Mouse (Mus musculus) gastrocnemius, postnatal 25 days (tissue): Measurements from ENCODE around the gene Mrgprf. TPM values are rescaled to one million over a fixed set of nuclear protein-coding genes. Genes with fewer than 3 reads are reported as not detected.

Experiments
- DNase-seq: peaks from one replicate; pipeline ENCODE4 v3.0.0; 2022
- total RNA-seq, 2 experiments: library from RNA; stranded (reverse); gene quantifications; 1 replicate in 1 of 2; 2 replicates in 1 of 2; pipeline ENCODE4 v1.2.3; 2021

Mrgprf gene
- total RNA-seq, 2 experiments from 2014 or later, result 2.7 to 3.3 TPM

DNA sequence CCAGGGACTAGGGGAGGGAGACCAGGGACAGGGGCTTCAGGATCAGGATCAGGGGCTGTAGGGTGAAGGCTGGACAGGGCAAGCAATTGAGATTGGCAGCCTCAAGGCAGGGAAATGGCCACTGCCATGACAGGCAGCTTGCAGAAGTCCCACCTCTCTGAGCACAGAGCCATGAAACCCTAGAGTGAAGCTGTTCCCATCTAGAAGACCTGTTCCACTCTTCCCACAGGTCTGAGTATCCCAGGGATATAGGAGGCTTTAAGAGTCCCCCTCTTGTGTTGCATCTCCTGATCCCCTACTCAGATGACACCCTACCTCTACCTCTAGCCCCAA is 346 bp downstream of the Mrgprf start:
- DNase-seq, result no peak

DNA sequence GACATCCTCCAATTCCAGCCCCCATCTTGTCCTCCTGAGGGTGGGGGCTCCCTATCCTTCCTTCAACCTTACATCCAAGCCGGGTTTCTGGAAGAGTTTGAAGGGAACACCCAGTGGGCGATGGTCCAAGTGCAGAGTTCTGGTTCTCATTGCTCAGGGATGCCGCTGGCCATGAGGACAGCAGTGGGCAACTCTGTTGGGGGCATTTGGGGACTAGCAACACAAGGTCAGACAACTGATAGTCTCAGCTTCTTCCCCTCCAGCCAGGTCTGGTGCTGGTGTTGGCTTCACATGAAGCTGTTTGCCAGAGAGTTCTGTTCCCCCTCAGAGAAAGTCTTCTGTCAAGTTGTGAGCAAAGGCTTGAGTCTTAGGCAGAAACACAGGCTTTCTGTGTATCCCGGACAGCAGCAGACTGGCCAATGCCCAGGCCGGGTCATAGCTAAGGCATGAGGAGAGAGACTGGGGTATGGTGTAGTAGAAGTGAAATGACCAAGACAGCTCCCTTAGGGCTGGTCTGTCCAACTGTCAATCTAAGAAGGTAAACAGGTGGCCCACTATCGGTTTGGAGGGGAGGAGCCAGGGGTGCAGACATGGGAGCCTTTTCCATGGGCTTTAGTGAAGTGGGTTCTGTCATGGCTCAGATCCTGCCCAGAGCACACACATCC is 845 bp downstream of the Mrgprf start:
- DNase-seq, result peak; percentile 34

DNA sequence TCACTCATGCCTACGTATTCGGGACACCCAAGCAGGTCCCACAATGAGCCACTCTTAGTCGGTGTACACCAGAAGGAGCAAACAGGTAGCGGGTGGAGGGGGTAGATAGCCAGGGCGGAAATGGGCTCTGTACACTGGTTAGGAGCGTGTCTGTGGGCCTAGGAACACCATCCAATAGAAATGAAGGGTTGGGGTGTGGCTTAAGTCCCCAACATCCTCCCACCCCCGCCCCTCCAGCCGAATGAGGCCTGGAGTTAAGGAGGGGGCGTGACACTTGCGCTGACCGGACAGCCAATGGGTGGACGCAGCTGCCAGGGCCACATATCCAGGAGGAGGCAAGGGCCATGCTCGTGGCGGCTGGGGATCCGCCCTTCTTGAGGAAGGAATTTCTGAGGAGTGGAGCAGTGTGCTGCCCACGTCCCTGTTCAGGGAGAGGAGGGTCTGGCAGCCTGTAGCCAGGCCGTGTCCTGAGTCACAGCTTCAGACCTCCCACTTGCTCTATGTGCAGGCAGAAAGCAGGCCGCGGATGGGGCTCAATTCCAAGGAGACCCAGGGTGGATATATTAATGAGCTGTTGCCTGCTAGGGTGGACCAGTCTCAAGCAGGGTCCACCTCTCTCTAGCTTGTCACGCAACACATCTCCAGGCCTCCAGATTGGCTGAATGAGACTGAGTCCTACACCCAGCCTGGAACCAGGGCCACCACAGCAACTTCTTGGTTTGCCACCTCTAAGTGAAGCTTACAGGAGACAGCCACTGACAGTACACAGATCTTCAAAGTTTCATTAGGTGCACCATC is 2.1 kb downstream of the Mrgprf start:
- DNase-seq, result peak; percentile 83

DNA sequence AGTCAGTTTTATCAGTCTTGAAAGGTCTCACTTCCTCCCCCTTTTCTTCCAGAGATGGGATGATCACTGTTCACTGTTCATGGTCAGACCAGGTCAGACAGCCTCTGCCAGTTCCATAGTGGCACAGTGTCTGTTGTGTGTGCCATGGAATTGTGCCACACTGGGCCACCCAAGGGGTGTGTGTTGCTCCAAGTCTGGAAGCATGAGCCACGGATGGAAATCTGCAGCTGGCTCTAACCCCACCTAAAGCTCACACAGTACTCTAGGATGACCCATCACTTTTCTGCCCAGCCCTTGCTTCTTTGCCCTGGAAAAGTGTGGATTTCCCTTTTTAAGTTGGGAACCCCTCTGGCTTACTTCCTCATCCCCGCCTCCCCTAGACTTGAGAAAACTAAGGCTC is 3.5 kb downstream of the Mrgprf start:
- no peak for DNase-seq

DNA sequence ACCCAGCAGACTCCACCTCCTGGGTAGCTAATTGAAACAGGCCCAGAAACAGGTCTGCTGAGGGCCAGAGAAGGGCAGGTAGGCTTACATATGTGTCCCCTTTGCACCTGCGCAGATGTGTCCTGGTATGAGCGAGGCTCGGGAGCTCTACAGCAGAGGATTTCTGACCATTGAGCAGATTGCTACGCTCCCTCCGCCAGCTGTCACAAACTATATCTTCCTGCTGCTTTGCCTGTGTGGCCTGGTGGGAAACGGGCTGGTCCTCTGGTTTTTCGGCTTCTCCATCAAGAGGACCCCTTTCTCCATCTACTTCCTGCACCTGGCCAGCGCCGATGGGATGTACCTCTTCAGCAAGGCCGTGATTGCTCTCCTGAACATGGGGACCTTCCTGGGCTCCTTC is 7.0 kb downstream of the Mrgprf start:
- no peak for DNase-seq

DNA sequence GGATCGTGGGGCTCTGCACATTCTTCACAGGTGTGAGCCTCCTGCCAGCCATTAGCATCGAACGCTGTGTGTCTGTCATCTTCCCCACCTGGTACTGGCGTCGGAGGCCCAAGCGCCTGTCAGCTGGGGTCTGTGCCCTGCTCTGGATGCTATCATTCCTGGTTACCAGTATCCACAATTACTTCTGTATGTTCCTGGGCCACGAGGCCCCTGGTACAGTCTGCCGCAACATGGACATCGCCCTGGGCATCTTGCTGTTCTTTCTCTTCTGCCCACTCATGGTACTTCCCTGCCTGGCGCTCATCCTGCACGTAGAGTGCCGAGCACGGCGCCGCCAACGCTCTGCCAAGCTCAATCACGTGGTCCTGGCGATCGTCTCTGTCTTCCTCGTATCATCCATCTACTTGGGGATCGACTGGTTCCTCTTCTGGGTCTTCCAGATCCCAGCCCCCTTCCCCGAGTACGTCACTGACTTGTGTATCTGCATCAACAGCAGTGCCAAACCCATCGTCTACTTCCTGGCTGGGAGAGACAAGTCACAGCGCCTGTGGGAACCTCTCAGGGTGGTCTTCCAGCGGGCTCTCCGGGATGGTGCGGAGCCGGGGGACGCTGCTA is 7.5 kb downstream of the Mrgprf start:
- no peak for DNase-seq

DNA sequence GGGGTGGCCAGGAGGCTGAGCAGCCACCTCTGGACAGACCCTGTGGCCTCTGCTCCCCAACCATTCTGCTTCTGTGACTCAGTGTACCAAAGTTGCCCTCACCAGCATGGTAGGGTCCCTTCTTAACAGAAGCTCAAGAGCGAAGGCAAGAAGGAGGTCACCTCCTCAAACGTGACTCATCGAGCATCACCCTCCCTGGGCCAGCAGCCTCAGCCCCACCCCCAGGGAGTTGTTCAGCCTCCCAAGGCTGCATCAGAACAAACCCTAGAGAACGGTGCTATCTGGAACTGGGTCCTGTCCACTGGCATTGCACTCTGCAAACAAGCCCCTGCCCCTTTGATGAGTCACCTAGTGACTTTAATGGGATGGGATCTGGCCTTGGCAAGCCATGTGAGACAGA is 8.2 kb downstream of the Mrgprf start:
- DNase-seq, result no peak

DNA sequence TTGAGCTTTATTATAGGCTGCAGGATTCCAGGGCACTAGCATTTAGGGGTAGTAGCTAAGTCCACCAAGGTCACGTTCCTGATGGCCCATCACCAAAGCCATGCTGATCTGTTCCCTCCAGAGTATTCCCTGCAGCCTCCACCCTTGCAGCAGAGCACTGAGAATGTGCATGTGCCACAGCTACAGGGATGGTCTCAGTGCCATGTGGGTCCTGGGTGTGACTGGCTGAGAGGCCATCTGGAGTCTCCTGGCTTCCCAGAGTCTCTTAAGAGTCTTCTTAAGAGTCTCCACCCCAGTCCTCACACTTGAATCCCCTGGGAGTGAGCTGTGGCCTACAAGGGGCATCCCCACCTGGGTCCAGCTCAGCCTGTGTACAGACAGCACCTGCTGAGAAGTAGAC is 9.2 kb downstream of the Mrgprf start:
- DNase-seq, result no peak

DNA sequence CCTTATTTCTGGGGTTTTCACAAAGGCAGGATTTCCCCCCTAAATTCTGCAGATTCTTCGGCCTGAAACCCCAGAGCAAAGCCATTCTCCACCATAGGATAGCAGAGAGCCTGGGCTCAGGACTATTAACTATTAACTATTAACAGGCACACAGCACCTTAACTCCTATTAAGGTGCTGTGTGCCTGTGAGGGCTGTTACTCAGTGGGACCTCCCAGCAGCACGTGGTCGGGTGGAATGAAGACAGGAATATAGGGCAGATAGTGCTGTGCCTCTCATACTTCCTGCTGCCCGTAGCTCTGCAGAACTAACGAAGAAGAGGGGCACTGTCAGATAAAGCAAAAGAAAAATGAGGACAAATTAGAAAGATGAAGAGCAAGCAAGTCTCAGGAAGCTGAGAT is 9.9 kb downstream of the Mrgprf start:
- DNase-seq, result no peak

DNA sequence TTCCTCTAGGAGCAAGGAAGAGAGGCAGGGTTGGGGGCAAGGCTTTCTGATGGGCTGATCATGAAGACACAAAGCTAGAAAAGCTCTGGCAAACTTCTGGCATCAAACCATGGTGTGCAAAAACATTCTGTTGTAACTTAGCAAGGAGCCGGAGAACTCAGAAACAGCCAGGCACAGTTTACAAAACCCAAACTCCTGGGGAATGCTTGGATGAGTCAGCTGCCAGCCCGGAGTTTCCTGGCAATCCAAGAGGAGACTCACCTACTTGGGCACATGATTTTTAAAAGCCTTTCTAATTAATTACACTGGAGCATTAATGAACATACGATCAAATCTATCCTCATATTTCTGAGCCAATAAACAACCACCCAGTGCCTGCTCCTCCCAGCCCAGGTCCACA is 11.5 kb downstream of the Mrgprf start:
- DNase-seq, result no peak

DNA sequence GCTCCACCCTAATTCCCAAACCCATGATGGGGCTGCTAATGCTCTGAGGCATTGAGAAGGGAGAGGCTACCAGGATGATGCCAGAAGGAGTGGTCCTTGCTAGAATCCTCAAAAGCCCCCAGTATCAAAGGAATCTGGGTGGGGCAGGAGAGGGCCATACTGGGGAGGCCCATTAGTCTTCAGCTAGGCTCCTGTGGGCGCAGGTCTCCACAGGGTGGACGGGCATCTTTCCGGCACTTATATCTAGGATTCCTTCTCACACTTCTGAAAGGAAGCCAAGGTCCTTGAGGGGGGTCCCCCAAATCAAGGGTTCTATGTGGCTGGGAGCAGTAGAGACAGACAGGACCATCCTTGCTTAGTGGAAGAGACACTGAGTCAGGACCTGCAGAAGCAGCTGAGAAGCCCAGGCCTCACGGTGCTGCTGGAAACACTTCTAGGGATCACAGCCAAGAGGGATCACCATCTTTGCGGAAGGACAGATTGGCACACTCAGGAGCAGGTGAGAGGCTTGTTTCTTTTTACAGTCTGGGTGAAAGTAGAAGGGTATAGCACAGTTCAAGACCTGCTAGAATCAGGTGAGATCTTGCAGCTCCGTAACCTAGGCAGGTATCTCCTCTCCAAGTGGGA is 14.3 kb downstream of the Mrgprf start, which contains the start of gene Mrgprd:
Mrgprd (plus strand) TSS at position 51 of the 627 bp plus-strand sequence.
- no peak for DNase-seq

DNA sequence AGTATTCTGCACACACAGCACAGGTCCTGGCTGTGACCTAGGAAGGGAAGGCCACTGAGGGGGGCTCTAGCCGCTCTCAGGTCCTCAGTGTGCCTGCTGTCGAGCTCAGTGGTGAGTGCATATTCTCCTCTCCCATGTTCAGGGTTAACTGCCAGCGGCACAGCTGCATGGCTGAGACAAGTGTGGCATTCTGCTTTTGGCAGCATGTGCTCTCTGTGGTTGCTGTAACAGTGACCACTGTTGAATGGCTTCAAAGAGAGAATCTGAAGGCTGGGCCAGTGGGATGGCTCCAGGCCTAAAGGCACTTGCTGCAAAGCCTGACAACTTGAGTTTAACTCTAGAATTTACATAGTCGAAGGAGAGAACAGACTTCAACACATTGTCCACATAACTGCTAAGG is 16.9 kb downstream of the Mrgprf start:
- DNase-seq, result no peak

DNA sequence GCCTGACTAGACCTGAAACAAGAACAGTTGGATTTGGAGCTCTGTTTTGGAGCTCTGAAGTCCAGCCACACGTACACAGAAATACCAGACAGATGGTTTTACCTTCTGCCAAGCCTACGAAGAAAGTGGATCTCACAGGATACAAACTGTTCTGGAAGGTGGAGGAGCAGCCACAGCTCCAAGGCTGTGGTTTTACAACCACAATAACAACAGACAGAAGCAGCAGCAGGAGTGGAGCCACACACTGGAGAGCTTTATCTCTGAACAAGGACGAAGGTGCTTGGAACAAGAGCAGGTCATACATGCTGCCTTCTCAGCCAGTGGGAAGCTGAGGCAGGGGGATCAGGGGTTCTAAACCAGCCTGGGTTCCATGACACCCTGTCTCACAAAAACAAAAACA is 18.9 kb downstream of the Mrgprf start:
- DNase-seq, result no peak

DNA sequence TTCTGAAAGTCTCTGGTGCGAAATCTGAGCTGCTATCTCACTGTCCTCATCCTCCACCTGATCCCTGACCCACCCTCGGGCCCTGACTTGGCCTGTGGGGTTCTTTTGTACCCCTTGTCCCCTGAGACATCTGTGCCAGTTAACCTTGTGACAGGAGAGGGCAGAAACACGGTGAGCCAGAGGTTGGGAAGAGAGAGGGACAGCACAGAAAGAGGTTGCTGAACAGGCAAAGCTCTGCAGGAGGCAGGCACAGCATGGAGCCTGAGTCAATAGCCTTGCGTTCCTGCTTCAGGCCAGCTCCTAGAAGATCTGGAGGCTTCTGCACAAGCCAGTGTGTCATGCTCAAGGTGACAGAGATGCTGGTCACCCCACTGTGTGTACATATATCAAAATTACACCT is 23.0 kb downstream of the Mrgprf start:
- DNase-seq, result no peak

DNA sequence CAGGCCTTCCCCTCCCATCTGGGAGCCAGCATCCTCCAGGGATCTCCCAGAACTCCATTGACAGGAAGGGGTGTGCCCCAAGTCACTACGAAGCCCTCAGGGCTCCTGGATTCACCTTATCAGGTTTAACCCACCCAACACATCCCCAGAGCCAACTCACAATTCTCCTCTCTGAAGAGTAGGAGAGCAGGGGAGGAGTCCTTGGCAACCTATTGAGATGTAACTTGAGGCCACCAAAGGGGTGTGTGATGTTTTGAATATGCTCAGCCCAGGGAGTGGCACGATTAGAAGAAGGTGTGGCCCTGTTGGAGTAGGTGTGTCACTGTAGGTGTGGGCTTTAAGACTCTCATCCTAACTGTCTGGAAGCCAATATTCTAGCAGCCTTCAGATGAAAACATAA is 25.1 kb downstream of the Mrgprf start:
- no peak for DNase-seq

DNA sequence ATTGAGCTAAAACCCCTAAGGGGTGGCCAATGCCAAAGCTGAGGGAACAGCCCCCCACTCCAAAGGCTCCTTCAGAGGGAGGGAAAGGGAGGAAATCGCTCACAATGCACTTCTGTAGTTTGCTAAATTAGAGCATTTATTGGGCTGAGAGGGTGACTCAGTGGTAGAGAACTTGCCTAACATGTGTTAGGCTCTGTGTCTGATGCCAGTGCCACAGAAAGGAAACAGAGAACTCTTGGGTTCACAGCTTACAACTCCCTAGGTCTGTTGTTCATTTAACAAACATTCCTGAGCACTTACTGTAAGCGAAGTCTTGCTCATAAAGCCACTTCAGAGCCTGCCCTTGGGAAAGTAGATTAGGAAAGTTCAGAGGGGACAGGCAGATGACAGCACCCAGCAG is 29.4 kb downstream of the Mrgprf start:
- no peak for DNase-seq

DNA sequence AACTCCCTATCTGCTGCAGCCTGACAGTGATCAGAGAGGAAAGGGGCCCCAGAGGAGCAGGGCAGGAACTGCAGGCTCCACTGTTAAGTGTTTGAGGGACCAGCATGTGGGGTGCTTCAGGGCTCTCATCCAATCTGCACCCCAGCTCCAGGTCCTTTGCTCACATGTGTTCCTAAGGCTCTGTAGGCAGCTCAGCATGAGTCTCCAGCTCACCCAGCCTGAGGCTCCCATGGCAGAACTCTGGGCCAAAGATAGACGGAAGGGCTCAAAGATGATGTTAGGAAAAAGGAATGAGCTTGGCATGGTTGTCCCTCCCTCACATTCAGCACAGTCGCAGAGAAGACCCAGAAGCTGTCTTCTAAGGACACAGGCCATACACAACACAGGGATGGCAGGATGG is 30.0 kb downstream of the Mrgprf start:
- DNase-seq, result no peak

DNA sequence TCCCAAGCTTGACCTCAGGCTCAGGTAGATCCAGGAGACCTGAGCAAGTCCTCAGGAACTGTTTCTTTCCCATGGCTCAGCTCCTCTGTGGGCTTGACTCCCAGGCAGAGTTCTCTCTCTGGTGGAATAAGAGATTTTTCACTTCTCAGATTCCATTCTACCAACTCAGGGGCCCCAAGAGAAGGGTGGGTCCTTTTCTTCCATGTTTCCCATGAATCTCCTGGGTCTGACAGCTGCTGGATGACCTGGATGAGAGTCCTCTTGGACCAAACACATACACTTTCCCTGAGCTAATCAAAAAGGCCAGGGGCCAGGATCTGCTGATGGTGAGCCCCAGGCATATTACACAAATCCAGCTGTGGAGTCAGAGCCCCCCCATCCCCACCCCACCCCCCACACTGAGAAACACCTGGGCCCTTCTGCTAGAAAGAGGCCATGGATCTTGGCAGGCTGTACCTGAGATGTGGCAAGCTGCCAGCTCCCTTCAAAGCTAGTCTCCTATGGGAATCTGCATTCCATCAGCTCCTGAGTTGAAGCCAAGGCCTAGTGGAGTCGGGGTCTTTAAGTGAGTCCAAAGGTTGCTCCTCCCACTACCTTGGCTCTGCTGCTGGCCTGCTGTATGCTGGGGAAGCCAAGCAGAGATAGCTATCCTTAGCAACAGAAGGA is 31.9 kb downstream of the Mrgprf start:
- DNase-seq, result no peak

DNA sequence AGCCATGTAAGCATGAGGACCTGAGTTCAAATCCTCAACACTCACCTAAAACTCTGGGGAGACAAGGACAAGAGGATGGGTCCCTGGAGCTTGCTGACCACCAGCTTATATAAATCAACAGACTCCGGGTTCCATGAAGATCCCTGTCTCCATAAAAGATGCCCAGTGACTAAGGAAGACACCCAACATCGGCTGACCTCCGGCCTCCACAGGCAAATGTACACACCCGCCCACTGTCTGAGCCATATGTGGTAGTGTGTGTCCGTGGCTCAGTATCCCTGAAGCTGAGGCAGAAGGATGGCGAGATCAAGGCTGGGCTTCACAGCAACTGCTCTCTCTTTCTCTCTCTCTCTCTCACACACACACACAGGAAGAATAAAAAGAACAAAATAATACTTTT is 33.3 kb downstream of the Mrgprf start:
- DNase-seq, result no peak

DNA sequence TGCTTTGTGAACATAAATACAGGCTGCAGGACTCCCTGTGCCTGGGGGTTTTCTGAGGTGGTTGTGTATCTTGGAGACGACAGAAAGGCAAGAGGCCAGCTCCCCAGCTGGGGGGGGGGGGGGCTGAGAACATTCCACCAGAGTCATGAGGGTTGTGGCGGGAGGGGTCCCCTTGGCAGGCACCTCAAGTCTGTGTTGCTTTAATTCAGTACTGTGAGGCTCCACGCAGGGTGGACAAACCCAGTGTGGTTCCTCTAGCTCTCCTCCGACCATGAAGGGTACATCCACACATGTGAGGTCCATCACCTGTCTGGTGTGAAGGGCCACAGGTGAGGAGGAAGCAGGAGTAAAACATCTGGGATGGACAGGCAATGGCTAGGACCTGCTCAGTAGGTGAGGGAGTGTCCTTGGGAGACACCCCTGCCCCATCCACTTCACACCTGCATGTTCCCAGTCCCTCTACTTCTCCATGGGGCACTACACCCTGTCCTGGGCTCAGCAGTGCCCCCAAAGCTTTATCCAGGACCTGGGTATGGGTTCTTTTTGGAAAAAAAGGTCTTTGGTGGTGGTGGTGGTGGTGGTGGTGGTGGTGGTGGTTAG is 33.9 kb downstream of the Mrgprf start:
- DNase-seq, result no peak

DNA sequence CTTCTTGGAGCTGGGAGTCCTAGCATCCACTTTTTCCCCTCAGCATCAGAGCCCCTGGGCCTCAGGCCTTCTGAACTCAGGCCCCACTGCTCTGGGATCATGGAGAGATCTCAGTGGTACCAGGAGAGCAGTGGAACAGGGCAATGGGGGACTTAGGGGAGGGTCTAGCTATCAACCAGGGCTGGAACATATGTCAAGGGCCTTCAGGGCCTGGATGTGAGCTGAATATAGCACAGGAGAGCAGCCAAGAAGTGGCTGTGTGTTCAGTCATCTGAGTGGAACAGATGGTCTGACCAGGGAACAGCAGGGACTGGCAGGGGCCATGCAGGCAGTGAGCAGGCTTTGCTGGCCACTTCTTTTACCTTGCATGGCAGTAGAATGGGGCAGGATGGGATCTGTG is 34.6 kb downstream of the Mrgprf start:
- DNase-seq, result no peak

DNA sequence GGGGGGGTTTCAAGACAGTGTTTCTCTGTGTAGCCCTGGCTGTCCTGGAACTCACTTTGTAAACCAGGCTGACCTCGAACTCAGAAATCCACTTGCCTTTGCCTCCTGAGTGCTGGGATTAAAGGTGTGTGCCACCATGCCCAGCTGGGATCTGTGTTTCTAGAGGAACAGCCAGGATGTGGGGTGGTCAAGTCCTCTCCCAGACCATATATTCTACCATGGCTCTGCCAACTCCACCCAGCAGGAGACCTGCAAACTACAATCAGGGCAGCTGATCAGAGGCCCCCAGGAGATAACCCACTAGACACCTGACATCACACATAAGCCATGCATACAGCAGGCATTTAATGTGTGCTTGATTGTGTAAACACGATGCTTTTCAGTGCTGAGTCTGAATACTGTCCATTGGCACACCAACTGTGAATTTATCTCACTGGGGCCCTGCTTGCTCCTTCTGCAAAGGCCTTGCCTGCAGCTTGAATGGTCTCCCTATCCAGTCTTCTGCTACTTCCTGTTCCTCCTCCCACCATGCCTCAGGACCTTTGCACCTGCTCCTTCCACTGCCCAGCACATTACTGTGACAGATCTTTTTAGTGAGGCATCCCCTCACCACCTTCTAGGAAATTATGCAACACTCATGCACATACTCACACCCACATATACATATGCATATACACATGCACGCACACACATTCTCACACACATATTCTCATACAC is 35.1 kb downstream of the Mrgprf start:
- no peak for DNase-seq
